Mouse (Mus musculus) neural tube, embryonic 15.5 days (tissue): ENCODE results near the gene Myoz1. TPM values are rescaled to one million over a fixed set of nuclear protein-coding genes. Genes with fewer than 3 reads are reported as not detected.

Source experiments
- ATAC-seq: fragments of 200-750 bp; cut with Nextera tagmentation; 2 replicates; pipeline ENCODE4 v1.8.0; 2017; ENCODE audit warnings: mild to moderate bottlenecking, moderate TSS enrichment, moderate library complexity; ENCODE audit not compliant: low FRiP score
- H3K27ac ChIP-seq: fragments of 300-500 bp; sonication (generic); replicated peaks from 2 replicates; pipeline ENCODE4 v1.5.1; 2015; ENCODE audit warnings: mild to moderate bottlenecking, inconsistent platforms
- H3K27me3 ChIP-seq: fragments of 300-500 bp; sonication (generic); replicated peaks from 2 replicates; pipeline ENCODE4 v1.6.1; 2015; ENCODE audit warnings: inconsistent platforms
- H3K36me3 ChIP-seq: fragments of 300-500 bp; sonication (generic); 2 replicates; pipeline ENCODE4 v1.6.1; 2015; ENCODE audit warnings: inconsistent platforms
- H3K4me1 ChIP-seq: fragments of 300-500 bp; sonication (generic); 2 replicates; pipeline ENCODE4 v1.6.1; 2015; ENCODE audit warnings: inconsistent platforms
- H3K4me2 ChIP-seq: fragments of 300-500 bp; sonication (generic); 2 replicates; pipeline ENCODE4 v1.6.1; 2015; ENCODE audit warnings: inconsistent platforms, mild to moderate bottlenecking, moderate library complexity
- H3K4me3 ChIP-seq: fragments of 300-500 bp; sonication (generic); replicated peaks from 2 replicates; pipeline ENCODE4 v1.5.1; 2015; ENCODE audit warnings: mild to moderate bottlenecking, inconsistent platforms
- H3K9ac ChIP-seq: fragments of 300-500 bp; sonication (generic); replicated peaks from 2 replicates; pipeline ENCODE4 v1.6.1; 2015; ENCODE audit warnings: mild to moderate bottlenecking, inconsistent platforms
- H3K9me3 ChIP-seq: fragments of 300-500 bp; sonication (generic); replicated peaks from 2 replicates; pipeline ENCODE4 v1.6.1; 2016; ENCODE audit warnings: inconsistent platforms
- WGBS: fragments of 180-500 bp; shearing (Covaris S2); methylation state at CpG from one replicate; pipeline ENCODE4 v1.1.7; 2015; ENCODE audit warnings: mixed read lengths; 5-methylcytosine and 5-hydroxymethylcytosine counted together
- polyA plus RNA-seq: library from polyadenylated mRNA; unstranded; fragments of >200 nt; fragmentation: Nextera tagmentation; extraction: Ambion mirVana; gene quantifications from 2 replicates; pipeline ENCODE4 v1.2.1, GENCODE M21; 2015

Gene Myoz1
- polyA plus RNA-seq, 1 experiment from 2014 or later = 2.5 TPM

DNA sequence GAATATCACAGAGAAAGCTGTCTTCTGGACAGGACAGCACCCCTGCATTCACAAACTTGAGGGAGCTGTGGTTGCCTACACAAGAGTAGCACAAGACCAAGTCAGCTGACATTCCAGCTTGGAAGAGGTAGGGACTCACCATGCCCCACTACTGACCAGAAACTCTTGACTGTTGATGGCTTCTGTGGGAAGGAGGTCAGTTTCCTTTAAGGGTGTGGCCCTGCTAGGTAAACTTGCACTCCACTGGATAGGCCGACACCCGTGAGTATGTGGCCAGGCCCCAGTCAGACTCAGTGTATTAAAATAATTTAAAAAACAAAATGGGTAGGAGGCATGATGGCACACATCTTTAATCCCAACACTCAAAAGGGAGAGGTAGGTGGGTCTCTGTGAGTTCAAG lies 20.8 kb downstream of the Myoz1 start:
- H3K36me3 ChIP-seq = no peaks in the 10 kb centered on the region
- H3K27ac ChIP-seq = no peak overlapping the region
- no peak overlapping the region for H3K4me2 ChIP-seq
- 82% methylated on average over 2 of the region's 2 CpGs for WGBS
- no peak for ATAC-seq
- no peaks in the 10 kb centered on the region for H3K27me3 ChIP-seq
- H3K4me1 ChIP-seq = peaks cover 9% of the 10 kb centered on the region
- no peak overlapping the region for H3K4me3 ChIP-seq
- H3K9me3 ChIP-seq = no peaks in the 10 kb centered on the region
- H3K9ac ChIP-seq = no peak overlapping the region

DNA sequence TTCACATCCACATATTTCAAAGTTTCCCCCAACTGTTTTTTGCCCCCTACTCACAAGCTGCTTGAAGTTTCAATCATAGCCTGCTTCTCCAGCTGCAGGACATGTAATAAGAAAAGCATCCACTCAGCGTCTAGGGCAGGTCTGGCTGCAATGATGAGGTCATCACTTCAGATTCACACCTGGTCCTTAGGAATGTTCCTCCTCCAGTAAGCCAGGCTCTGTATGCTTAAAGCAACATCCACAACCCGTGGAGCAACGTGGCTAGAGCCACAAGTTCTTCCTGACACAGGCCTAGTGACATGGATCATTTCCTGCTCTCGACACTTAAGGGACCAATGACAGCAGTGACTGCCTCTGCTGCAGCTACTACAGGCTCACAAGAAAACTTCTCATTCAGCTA lies 25.1 kb downstream of the Myoz1 start:
- H3K4me3 ChIP-seq = no peak overlapping the region
- H3K4me1 ChIP-seq = no peaks in the 10 kb centered on the region
- no peaks in the 10 kb centered on the region for H3K27me3 ChIP-seq
- H3K9ac ChIP-seq = no peak overlapping the region
- H3K9me3 ChIP-seq = no peaks in the 10 kb centered on the region
- H3K36me3 ChIP-seq = no peaks in the 10 kb centered on the region
- no peak overlapping the region for H3K27ac ChIP-seq
- WGBS = 77% methylated on average over 4 of the region's 4 CpGs
- no peak overlapping the region for H3K4me2 ChIP-seq
- ATAC-seq = no peak

DNA sequence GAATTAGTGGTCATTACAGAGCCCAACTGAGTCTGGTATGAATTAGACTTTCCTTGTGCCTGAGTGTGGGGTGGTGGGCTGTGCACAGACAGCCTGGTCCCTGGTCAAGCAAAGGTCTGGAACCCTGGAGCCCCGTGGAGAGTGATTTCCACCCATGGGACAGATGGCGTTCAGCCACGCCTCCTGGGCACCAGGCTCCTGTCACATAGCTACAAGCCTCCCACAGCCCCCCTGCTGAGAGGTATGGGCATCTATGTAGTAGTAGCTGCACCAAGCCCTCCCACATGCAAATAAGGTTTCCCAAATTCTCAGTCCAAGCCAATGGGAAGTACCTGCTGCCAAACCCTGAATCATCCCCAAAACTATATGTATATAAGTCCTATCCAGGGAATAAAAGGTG lies 29.4 kb downstream of the Myoz1 start:
- 77% methylated on average over 3 of the region's 3 CpGs for WGBS
- H3K36me3 ChIP-seq = no peaks in the 10 kb centered on the region
- no peak overlapping the region for H3K4me2 ChIP-seq
- no peaks in the 10 kb centered on the region for H3K9me3 ChIP-seq
- H3K27me3 ChIP-seq = no peaks in the 10 kb centered on the region
- no peak overlapping the region for H3K9ac ChIP-seq
- no peak for ATAC-seq
- no peak overlapping the region for H3K4me3 ChIP-seq
- no peak overlapping the region for H3K27ac ChIP-seq
- no peaks in the 10 kb centered on the region for H3K4me1 ChIP-seq

DNA sequence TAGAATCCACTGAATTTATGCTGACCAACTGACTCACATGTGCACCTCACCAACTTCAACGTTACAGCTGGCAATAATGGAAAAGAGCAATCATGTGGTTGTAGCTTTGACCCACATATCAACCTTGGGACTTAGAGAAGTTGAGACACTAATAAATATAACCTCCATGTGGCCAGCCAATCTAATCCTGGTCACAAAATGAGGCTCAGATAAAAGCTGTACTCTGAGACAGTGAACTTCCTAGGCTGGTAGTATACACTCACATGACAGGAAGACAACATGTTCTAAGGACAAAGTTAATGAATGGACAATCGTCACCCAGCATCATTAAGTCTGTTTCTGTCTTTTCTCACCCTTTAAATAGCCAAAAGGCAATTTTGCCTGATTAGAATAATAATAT lies 29.9 kb downstream of the Myoz1 start:
- Histone ChIP-seq H3K27me3 (no peaks in the 10 kb centered on the region), H3K4me1 (no peaks in the 10 kb centered on the region), H3K27ac (no peak overlapping the region), H3K9me3 (no peaks in the 10 kb centered on the region), H3K4me3 (no peak overlapping the region), H3K36me3 (no peaks in the 10 kb centered on the region), H3K4me2 (no peak overlapping the region), H3K9ac (no peak overlapping the region)
- no peak for ATAC-seq
- WGBS = 77% methylated on average over 2 of the region's 2 CpGs

DNA sequence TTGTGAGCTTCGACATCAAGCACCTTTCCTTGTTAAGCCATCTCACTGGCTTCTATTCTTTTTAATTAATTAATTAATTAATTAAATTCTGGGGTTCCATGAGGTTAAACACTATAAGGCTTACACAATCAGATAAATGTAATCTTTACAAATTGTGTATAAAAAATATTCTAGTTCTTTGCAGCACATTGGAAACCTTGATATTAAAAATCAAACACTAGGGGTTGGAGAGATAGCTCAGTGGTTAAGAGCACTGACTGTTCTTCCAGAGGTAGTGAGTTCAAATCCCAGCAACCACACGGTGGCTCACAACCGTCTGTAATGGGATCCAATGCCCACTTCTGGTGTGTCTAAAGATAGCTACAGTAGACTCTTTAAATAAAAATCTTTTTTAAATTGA lies 33.4 kb downstream of the Myoz1 start:
- WGBS = 97% methylated on average over 3 of the region's 3 CpGs
- ATAC-seq = no peak
- H3K36me3 ChIP-seq = no peaks in the 10 kb centered on the region

DNA sequence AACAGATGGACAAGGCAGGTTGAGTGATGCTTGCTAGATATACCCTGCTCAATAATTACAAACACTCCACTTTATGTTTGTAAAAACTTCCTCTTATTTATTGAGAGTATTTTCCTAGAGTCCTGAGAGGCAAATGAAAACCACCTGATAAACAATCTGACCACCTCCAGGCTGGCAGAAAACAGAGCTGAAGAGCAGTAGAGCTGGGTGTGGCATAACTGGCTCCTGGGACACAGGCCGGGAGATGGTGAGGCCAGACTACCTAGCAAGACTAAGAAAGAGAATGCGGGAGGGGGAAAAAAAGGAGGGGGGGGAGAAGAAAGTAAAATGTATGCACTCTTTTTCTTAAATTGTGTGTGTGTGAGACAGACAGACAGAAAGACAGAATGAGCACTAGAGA lies 33.9 kb downstream of the Myoz1 start:
- Histone ChIP-seq H3K9ac (no peak overlapping the region), H3K9me3 (no peaks in the 10 kb centered on the region), H3K4me3 (no peak overlapping the region), H3K27ac (no peak overlapping the region), H3K36me3 (no peaks in the 10 kb centered on the region), H3K4me2 (no peak overlapping the region), H3K27me3 (no peaks in the 10 kb centered on the region), H3K4me1 (0 out of 2 replicates have a peak, but pooled peaks cover 2% of the 10 kb centered on the region)
- no peak for ATAC-seq
- 90% methylated on average over 2 of the region's 2 CpGs for WGBS

More for the DNA sequence above, 33.4 kb downstream of the Myoz1 start:
- H3K4me2 ChIP-seq = no peak overlapping the region
- H3K9ac ChIP-seq = no peak overlapping the region
- H3K27me3 ChIP-seq = no peaks in the 10 kb centered on the region
- no peak overlapping the region for H3K27ac ChIP-seq
- H3K4me3 ChIP-seq = no peak overlapping the region
- H3K4me1 ChIP-seq = 0 out of 2 replicates have a peak, but pooled peaks cover 2% of the 10 kb centered on the region
- H3K9me3 ChIP-seq = no peaks in the 10 kb centered on the region

DNA sequence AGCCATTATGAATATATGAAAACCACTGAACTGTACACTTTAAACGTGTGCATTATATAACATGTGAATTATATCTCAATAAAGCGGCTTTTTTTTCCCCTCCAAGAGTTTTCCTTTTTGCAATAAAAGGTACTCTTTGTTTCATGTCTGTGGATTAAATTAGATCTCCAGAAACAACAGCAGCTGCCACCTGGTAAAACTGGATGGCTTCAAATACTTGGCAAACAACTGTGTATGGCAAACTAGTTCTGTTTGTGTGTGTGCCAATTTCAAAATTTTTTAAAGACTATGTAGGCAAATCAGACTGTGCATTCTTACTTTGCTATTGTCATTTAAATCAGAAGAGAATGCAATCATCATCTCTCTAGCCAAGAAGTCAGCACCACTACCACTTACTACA lies 34.4 kb downstream of the Myoz1 start:
- Histone ChIP-seq H3K36me3 (no peaks in the 10 kb centered on the region), H3K4me1 (0 out of 2 replicates have a peak, but pooled peaks cover 4% of the 10 kb centered on the region), H3K4me2 (no peak overlapping the region), H3K9me3 (no peaks in the 10 kb centered on the region), H3K27me3 (no peaks in the 10 kb centered on the region), H3K4me3 (no peak overlapping the region), H3K27ac (no peak overlapping the region), H3K9ac (no peak overlapping the region)
- 78% methylated on average over 2 of the region's 2 CpGs for WGBS
- ATAC-seq = no peak

DNA sequence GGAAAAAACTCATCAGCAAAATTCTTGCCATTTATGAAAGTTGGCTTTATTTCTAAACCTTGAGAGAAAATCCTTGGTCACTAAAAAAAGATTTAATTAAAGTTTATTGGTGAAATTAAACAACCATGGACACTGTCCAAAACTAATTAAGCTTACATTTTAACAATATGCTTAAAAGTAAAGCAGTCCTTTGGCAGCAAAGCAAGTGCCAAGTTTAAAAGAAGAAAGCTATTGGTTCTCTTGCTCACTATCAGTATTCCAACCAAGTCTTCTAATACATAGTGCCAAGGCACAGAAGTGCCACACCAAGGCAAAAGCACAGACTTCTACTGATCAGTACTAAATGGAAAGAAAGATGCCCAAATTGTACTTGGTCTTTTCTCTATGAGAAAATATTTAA lies 37.2 kb downstream of the Myoz1 start:
- peak; percentile 35; the same call in 1 of the 2 replicates for ATAC-seq
- Histone ChIP-seq H3K27me3 (no peaks in the 10 kb centered on the region), H3K4me2 (no peak overlapping the region), H3K36me3 (no peaks in the 10 kb centered on the region), H3K4me1 (0 out of 2 replicates have a peak, but pooled peaks cover 9% of the 10 kb centered on the region), H3K27ac (0 out of 2 replicates have a peak overlapping the region, but pooled peaks have one; percentile 45), H3K4me3 (no peak overlapping the region), H3K9me3 (no peaks in the 10 kb centered on the region), H3K9ac (no peak overlapping the region)

DNA sequence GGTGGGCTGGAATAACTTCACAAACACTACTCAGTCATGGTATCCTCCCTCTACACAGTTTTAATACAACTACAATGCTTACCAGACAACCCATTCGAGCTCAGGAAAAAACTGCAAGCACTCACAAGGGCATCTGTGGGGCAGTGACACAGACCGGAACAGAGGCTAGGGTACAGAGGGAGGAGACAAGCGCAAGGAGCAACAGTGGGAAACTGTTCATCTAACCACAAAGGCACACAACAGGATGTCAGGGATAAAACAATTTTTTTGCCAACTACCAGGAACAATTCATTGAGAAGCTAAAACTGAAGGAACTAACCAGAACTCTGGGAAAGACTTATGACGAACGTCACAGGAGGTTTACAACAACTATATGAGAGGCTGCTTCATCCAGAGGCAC lies 38.1 kb downstream of the Myoz1 start:
- no peak overlapping the region for H3K4me3 ChIP-seq
- H3K36me3 ChIP-seq = no peaks in the 10 kb centered on the region
- 0 out of 2 replicates have a peak, but pooled peaks cover 9% of the 10 kb centered on the region for H3K4me1 ChIP-seq
- 66% methylated on average over 5 of the region's 5 CpGs for WGBS
- H3K27me3 ChIP-seq = no peaks in the 10 kb centered on the region
- H3K9me3 ChIP-seq = no peaks in the 10 kb centered on the region
- no peak overlapping the region for H3K9ac ChIP-seq
- no peak overlapping the region for H3K4me2 ChIP-seq
- H3K27ac ChIP-seq = peak overlapping the region; percentile 51; the same call in 1 of the 2 replicates
- no peak for ATAC-seq

DNA sequence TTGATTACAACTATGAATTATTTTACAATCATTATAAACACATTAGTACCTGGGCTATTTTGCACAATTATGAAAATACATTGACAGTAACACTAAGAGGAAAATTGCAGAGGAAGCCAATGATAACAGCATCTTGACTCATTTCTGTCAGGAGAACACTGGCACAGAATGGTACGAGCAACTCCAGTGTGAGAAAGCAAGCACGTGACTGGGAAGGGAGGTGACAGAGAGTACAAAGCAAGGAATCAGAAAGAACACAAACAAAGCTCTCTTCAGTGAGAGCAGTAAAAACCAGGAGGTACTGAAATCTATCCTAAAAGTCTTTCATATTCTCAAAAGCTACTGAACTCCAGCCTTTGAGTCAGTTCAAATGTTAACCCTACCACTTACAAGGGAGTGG lies 39.9 kb downstream of the Myoz1 start:
- H3K4me3 ChIP-seq = no peak overlapping the region
- 0 out of 2 replicates have a peak, but pooled peaks cover 9% of the 10 kb centered on the region for H3K4me1 ChIP-seq
- H3K27me3 ChIP-seq = no peaks in the 10 kb centered on the region
- no peak overlapping the region for H3K9ac ChIP-seq
- WGBS = 20% methylated on average over 2 of the region's 2 CpGs
- no peak for ATAC-seq
- 0 out of 2 replicates have a peak overlapping the region, but pooled peaks have one; percentile 37 for H3K27ac ChIP-seq
- no peak overlapping the region for H3K4me2 ChIP-seq
- H3K36me3 ChIP-seq = no peaks in the 10 kb centered on the region
- H3K9me3 ChIP-seq = no peaks in the 10 kb centered on the region

DNA sequence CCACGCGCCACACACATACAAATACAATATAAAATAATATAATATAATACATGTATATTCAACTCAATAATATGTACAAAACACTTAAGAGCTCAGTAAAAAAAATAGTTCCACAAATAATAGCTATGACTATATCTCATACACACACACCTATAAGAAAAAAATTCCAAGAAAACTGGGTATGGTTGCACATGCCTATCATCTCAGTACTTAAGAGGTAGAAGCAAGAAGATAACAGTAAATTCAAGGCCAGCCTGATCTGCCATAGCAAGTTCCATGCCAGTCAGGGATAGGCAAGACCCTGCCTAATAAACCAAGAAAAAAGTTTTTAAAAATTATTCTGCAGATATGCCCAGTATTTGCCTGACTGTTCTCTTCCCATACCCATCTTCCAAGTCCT lies 41.3 kb downstream of the Myoz1 start:
- no peak for ATAC-seq
- no peaks in the 10 kb centered on the region for H3K9me3 ChIP-seq
- no peak overlapping the region for H3K4me3 ChIP-seq
- no peak overlapping the region for H3K27ac ChIP-seq
- H3K4me1 ChIP-seq = 0 out of 2 replicates have a peak, but pooled peaks cover 9% of the 10 kb centered on the region
- 100% methylated on average over 2 of the region's 2 CpGs for WGBS
- no peaks in the 10 kb centered on the region for H3K27me3 ChIP-seq
- no peak overlapping the region for H3K9ac ChIP-seq
- H3K36me3 ChIP-seq = no peaks in the 10 kb centered on the region
- H3K4me2 ChIP-seq = no peak overlapping the region

DNA sequence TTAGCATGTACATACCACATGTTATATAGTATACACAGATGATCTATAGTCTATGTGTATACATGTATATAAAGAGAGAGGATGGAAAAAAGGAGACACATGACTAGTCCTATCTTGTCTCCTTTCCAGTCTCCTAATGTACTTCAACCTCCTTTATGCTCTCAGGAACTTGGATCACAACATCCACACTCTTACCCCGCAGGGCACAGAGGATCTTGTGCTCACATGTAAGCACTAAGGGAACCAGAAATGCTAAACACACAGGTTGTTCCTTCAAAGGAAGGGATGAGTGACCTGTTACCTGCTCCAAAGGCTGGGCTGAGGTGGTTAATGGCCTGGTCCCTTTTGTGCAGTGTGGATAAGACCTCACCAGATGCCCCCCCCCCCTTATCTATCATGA lies 43.5 kb downstream of the Myoz1 start:
- Histone ChIP-seq H3K9ac (no peak overlapping the region), H3K4me2 (no peak overlapping the region), H3K9me3 (no peaks in the 10 kb centered on the region), H3K27me3 (no peaks in the 10 kb centered on the region), H3K27ac (no peak overlapping the region), H3K4me3 (no peak overlapping the region), H3K36me3 (no peaks in the 10 kb centered on the region), H3K4me1 (0 out of 2 replicates have a peak, but pooled peaks cover 7% of the 10 kb centered on the region)
- ATAC-seq = no peak
- WGBS = 97% methylated on average over 1 of the region's 1 CpGs

DNA sequence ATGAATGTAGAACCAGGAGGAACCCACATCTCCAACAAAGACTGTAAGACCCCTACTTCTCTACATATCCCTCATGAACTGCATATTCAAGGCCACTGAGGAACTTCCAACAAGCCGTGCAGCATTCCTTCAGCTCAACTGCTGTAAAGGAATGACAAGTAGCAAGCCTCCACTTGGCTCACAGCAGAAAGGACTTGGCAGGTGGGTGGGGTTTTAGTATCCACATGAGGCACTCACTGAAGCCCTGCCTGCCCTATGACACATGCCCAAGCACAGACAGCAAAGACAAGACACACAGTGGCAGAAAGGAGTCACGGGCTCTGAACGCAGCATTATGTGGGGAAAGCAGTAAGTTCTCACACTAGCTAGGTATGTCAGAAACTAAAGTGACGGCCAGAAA lies 46.2 kb downstream of the Myoz1 start:
- no peak overlapping the region for H3K9ac ChIP-seq
- 85% methylated on average over 4 of the region's 4 CpGs for whole genome bisulfite sequencing
- peaks cover 6% of the 10 kb centered on the region; the same call in 1 of the 2 replicates for H3K36me3 ChIP-seq
- H3K4me3 ChIP-seq = no peak overlapping the region
- no peak overlapping the region for H3K4me2 ChIP-seq
- H3K27ac ChIP-seq = no peak overlapping the region
- H3K4me1 ChIP-seq = no peaks in the 10 kb centered on the region
- ATAC-seq = no peak
- no peaks in the 10 kb centered on the region for H3K9me3 ChIP-seq
- H3K27me3 ChIP-seq = no peaks in the 10 kb centered on the region
